Mouse (Mus musculus): Measurements from ENCODE around the gene Foxa1. TPM values are rescaled to one million over a fixed set of nuclear protein-coding genes. Genes with fewer than 3 reads are reported as not detected.

The Foxa1 gene
- total RNA-seq (2014; rRNA removed) (4.1 and 5.2 TPM in 2 replicates), polyA plus RNA-seq (2012; rRNA removed) (11.8 and 15.2 TPM in 2 replicates)

- H3K27ac ChIP-seq (replicated peaks; ENCODE audit: insufficient read depth, low read depth, low read length) = peak within 1 kb of the TSS; percentile 94
- no peaks in the 10 kb centered on the region; the same call in 1 of the 2 replicates for H3K36me3 ChIP-seq (ENCODE audit: control insufficient read depth, insufficient read depth, low read length)
- WGBS = under 1% methylated on average over 32 of the region's 32 CpGs
- 0 out of 2 replicates have a peak, but pooled peaks have one; percentile 25 for TF ChIP-seq POLR2A (IDR thresholded peaks at IDR 0.05; ENCODE audit: extremely low read depth, insufficient read depth, low read length)
- no peak for TF ChIP-seq CTCF (IDR thresholded peaks at IDR 0.05; ENCODE audit: low read depth, low read length)
- H3K9ac ChIP-seq (ENCODE audit: low read depth, low read length) = peak within 1 kb of the TSS; percentile 85
- peaks cover 7% of the 10 kb centered on the region; the same call in 1 of the 2 replicates for H3K79me2 ChIP-seq (ENCODE audit: control insufficient read depth, insufficient read depth, low read length)
- DNase-seq (ENCODE audit: extremely low read depth, low read depth, low spot score) = peak; percentile 69
- 0 out of 2 replicates have a peak, but pooled peaks cover 3% of the 10 kb centered on the region for H3K4me1 ChIP-seq (ENCODE audit: control insufficient read depth, insufficient read depth, low read length)
- peak within 1 kb of the TSS; percentile 77 for H3K4me3 ChIP-seq (ENCODE audit: insufficient read depth, low read depth, low read length)
- no peaks in the 10 kb centered on the region for H3K27me3 ChIP-seq (ENCODE audit: control insufficient read depth, insufficient read depth, low read length)
Measured at GRCm38 (mm10) chr12:57546415-57547201, at the start of gene Foxa1. Gene Foxa1, minus strand, starts transcription at chr12:57546916.

GRCm38 (mm10) chr12:57575931-57576628 lies 29.4 kb upstream of the Foxa1 start:
- DNase-seq (ENCODE audit: extremely low read depth, low read depth, low spot score) = peak; percentile 5
- peak overlapping the region; percentile 22 for H3K4me3 ChIP-seq (ENCODE audit: insufficient read depth, low read depth, low read length)
- TF ChIP-seq POLR2A (IDR thresholded peaks at IDR 0.05; ENCODE audit: extremely low read depth, insufficient read depth, low read length) (no peak), CTCF (IDR thresholded peaks at IDR 0.05; ENCODE audit: low read depth, low read length) (peak; percentile 71)

GRCm38 (mm10) chr12:57572415-57572814 lies 25.7 kb upstream of the Foxa1 start:
- Histone ChIP-seq H3K27me3 (ENCODE audit: control insufficient read depth, insufficient read depth, low read length) (no peaks in the 10 kb centered on the region), H3K4me3 (ENCODE audit: insufficient read depth, low read depth, low read length) (no peak overlapping the region)
- no peak for DNase-seq (ENCODE audit: extremely low read depth, low read depth, low spot score)

More at GRCm38 (mm10) chr12:57575931-57576628, 29.4 kb upstream of the Foxa1 start:
- H3K27me3 ChIP-seq (ENCODE audit: control insufficient read depth, insufficient read depth, low read length) = no peaks in the 10 kb centered on the region
- WGBS = 6% methylated on average over 81 of the region's 81 CpGs
- H3K27ac ChIP-seq (replicated peaks; ENCODE audit: insufficient read depth, low read depth, low read length) = no peak overlapping the region
- no peaks in the 10 kb centered on the region for H3K79me2 ChIP-seq (ENCODE audit: control insufficient read depth, insufficient read depth, low read length)
- peaks cover 6% of the 10 kb centered on the region; the same call in 1 of the 2 replicates for H3K4me1 ChIP-seq (ENCODE audit: control insufficient read depth, insufficient read depth, low read length)
- no peaks in the 10 kb centered on the region for H3K36me3 ChIP-seq (ENCODE audit: control insufficient read depth, insufficient read depth, low read length)
- peak overlapping the region; percentile 50 for H3K9ac ChIP-seq (ENCODE audit: low read depth, low read length)

GRCm38 (mm10) chr12:57571773-57572172 lies 25.1 kb upstream of the Foxa1 start:
- no peaks in the 10 kb centered on the region for H3K79me2 ChIP-seq (ENCODE audit: control insufficient read depth, insufficient read depth, low read length)
- 25% methylated on average over 9 of the region's 9 CpGs for WGBS
- H3K4me3 ChIP-seq (ENCODE audit: insufficient read depth, low read depth, low read length) = no peak overlapping the region
- no peak overlapping the region for H3K9ac ChIP-seq (ENCODE audit: low read depth, low read length)
- peak; percentile 48 for DNase-seq (ENCODE audit: extremely low read depth, low read depth, low spot score)
- H3K27me3 ChIP-seq (ENCODE audit: control insufficient read depth, insufficient read depth, low read length) = no peaks in the 10 kb centered on the region
- no peak overlapping the region for H3K27ac ChIP-seq (replicated peaks; ENCODE audit: insufficient read depth, low read depth, low read length)
- H3K36me3 ChIP-seq (ENCODE audit: control insufficient read depth, insufficient read depth, low read length) = no peaks in the 10 kb centered on the region
- TF ChIP-seq POLR2A (IDR thresholded peaks at IDR 0.05; ENCODE audit: extremely low read depth, insufficient read depth, low read length) = no peak
- no peak for TF ChIP-seq CTCF (IDR thresholded peaks at IDR 0.05; ENCODE audit: low read depth, low read length)
- peaks cover 6% of the 10 kb centered on the region; the same call in 1 of the 2 replicates for H3K4me1 ChIP-seq (ENCODE audit: control insufficient read depth, insufficient read depth, low read length)

More at GRCm38 (mm10) chr12:57572415-57572814, 25.7 kb upstream of the Foxa1 start:
- TF ChIP-seq POLR2A (IDR thresholded peaks at IDR 0.05; ENCODE audit: extremely low read depth, insufficient read depth, low read length) (no peak), CTCF (IDR thresholded peaks at IDR 0.05; ENCODE audit: low read depth, low read length) (no peak)
- H3K9ac ChIP-seq (ENCODE audit: low read depth, low read length) = no peak overlapping the region
- no peaks in the 10 kb centered on the region for H3K36me3 ChIP-seq (ENCODE audit: control insufficient read depth, insufficient read depth, low read length)
- H3K79me2 ChIP-seq (ENCODE audit: control insufficient read depth, insufficient read depth, low read length) = no peaks in the 10 kb centered on the region
- no peak overlapping the region for H3K27ac ChIP-seq (replicated peaks; ENCODE audit: insufficient read depth, low read depth, low read length)
- H3K4me1 ChIP-seq (ENCODE audit: control insufficient read depth, insufficient read depth, low read length) = peaks cover 6% of the 10 kb centered on the region; the same call in 1 of the 2 replicates

GRCm38 (mm10) chr12:57563909-57564308 lies 17.2 kb upstream of the Foxa1 start, which contains the start of gene Ttc6:
Gene Ttc6, plus strand, starts transcription at chr12:57564113.
- no peak for DNase-seq (ENCODE audit: extremely low read depth, low read depth, low spot score)
- no peaks in the 10 kb centered on the region for H3K36me3 ChIP-seq (ENCODE audit: control insufficient read depth, insufficient read depth, low read length)
- H3K79me2 ChIP-seq (ENCODE audit: control insufficient read depth, insufficient read depth, low read length) = no peaks in the 10 kb centered on the region
- H3K9ac ChIP-seq (ENCODE audit: low read depth, low read length) = no peak within 1 kb of the TSS
- H3K4me1 ChIP-seq (ENCODE audit: control insufficient read depth, insufficient read depth, low read length) = no peaks in the 10 kb centered on the region
- no peak for TF ChIP-seq CTCF (IDR thresholded peaks at IDR 0.05; ENCODE audit: low read depth, low read length)
- no peak for TF ChIP-seq POLR2A (IDR thresholded peaks at IDR 0.05; ENCODE audit: extremely low read depth, insufficient read depth, low read length)
- no peaks in the 10 kb centered on the region for H3K27me3 ChIP-seq (ENCODE audit: control insufficient read depth, insufficient read depth, low read length)
- WGBS = 93% methylated on average over 6 of the region's 6 CpGs
- H3K4me3 ChIP-seq (ENCODE audit: insufficient read depth, low read depth, low read length) = no peak within 1 kb of the TSS
- no peak within 1 kb of the TSS for H3K27ac ChIP-seq (replicated peaks; ENCODE audit: insufficient read depth, low read depth, low read length)

All from liver, adult 2 months (tissue).